Mouse (Mus musculus) embryonic facial prominence, embryonic 15.5 days (tissue): ENCODE measurements around the gene Kxd1. TPM values are rescaled to one million over a fixed set of nuclear protein-coding genes. Genes with fewer than 3 reads are reported as not detected.
A peak's percentile ranks its signal among the peaks of the same experiment; 100 is the strongest.

Experiments used
- ATAC-seq: fragments of 200-750 bp; cut with Nextera tagmentation; 2 replicates; pipeline ENCODE4 v1.8.0; 2017; ENCODE audit warnings: low read depth, moderate TSS enrichment; ENCODE audit not compliant: insufficient number of reproducible peaks, low FRiP score, low TSS enrichment
- H3K27ac ChIP-seq: fragments of 300-500 bp; sonication (generic); replicated peaks from 2 replicates; pipeline ENCODE4 v1.5.1; 2015; ENCODE audit warnings: mild to moderate bottlenecking, inconsistent platforms
- H3K27me3 ChIP-seq: fragments of 300-500 bp; sonication (generic); 2 replicates; pipeline ENCODE4 v1.6.1; 2015; ENCODE audit warnings: inconsistent platforms
- H3K36me3 ChIP-seq: fragments of 300-500 bp; sonication (generic); 2 replicates; pipeline ENCODE4 v1.6.1; 2015; ENCODE audit warnings: mild to moderate bottlenecking, inconsistent platforms
- H3K4me1 ChIP-seq: fragments of 300-500 bp; sonication (generic); 2 replicates; pipeline ENCODE4 v1.6.1; 2015; ENCODE audit warnings: inconsistent platforms
- H3K4me2 ChIP-seq: fragments of 300-500 bp; sonication (generic); replicated peaks from 2 replicates; pipeline ENCODE4 v1.6.1; 2015; ENCODE audit warnings: mild to moderate bottlenecking, inconsistent platforms
- H3K4me3 ChIP-seq: fragments of 300-500 bp; sonication (generic); replicated peaks from 2 replicates; pipeline ENCODE4 v1.5.1; 2015; ENCODE audit warnings: mild to moderate bottlenecking, inconsistent platforms
- H3K9ac ChIP-seq: fragments of 300-500 bp; sonication (generic); 2 replicates; pipeline ENCODE4 v1.6.1; 2015; ENCODE audit warnings: inconsistent platforms
- H3K9me3 ChIP-seq: fragments of 300-500 bp; sonication (generic); replicated peaks from 2 replicates; pipeline ENCODE4 v1.6.1; 2016; ENCODE audit warnings: inconsistent platforms
- WGBS: fragments of 180-500 bp; shearing (Covaris S2); methylation state at CpG from one replicate; pipeline ENCODE4 v1.1.7; 2015; 5-methylcytosine and 5-hydroxymethylcytosine counted together
- polyA plus RNA-seq: library from polyadenylated mRNA; unstranded; fragments of >200 nt; fragmentation: Nextera tagmentation; extraction: Ambion mirVana; gene quantifications from 2 replicates; pipeline ENCODE4 v1.2.1, GENCODE M21; 2015

Gene Kxd1
- polyA plus RNA-seq, 1 experiment from 2014 or later, result 59.1 TPM

- ATAC-seq, result no peak
- no peak overlapping the region for H3K4me3 ChIP-seq
- no peaks in the 10 kb centered on the region for H3K27me3 ChIP-seq
- WGBS, result 61% methylated on average over 4 of the region's 4 CpGs
- no peak overlapping the region for H3K9ac ChIP-seq
- H3K9me3 ChIP-seq, result no peaks in the 10 kb centered on the region
- 0 out of 2 replicates have a peak overlapping the region, but pooled peaks have one; percentile 22 for H3K27ac ChIP-seq
- peaks cover 25% of the 10 kb centered on the region; the same call in 1 of the 2 replicates for H3K4me1 ChIP-seq
- H3K36me3 ChIP-seq, result 0 out of 2 replicates have a peak, but pooled peaks cover 3% of the 10 kb centered on the region
- H3K4me2 ChIP-seq, result no peak overlapping the region
These were observed 33.6 kb upstream of the Kxd1 start for GRCm38 (mm10) chr8:70561357-70561756.

GRCm38 (mm10) chr8:70560564-70560963 is 32.8 kb upstream of the Kxd1 start:
- H3K9me3 ChIP-seq, result no peaks in the 10 kb centered on the region

GRCm38 (mm10) chr8:70560096-70560495 is 32.3 kb upstream of the Kxd1 start:
- H3K36me3 ChIP-seq, result 0 out of 2 replicates have a peak, but pooled peaks cover 3% of the 10 kb centered on the region
- peaks cover 18% of the 10 kb centered on the region; the same call in 1 of the 2 replicates for H3K4me1 ChIP-seq
- no peak overlapping the region for H3K9ac ChIP-seq
- no peaks in the 10 kb centered on the region for H3K9me3 ChIP-seq
- H3K4me3 ChIP-seq, result no peak overlapping the region
- 0 out of 2 replicates have a peak, but pooled peaks have one; percentile 21 for ATAC-seq
- H3K4me2 ChIP-seq, result no peak overlapping the region
- 70% methylated on average over 2 of the region's 2 CpGs for WGBS
- no peak overlapping the region for H3K27ac ChIP-seq
- no peaks in the 10 kb centered on the region for H3K27me3 ChIP-seq

More at GRCm38 (mm10) chr8:70560564-70560963, 32.8 kb upstream of the Kxd1 start:
- H3K4me3 ChIP-seq, result no peak overlapping the region
- WGBS, result 63% methylated on average over 3 of the region's 3 CpGs
- H3K27me3 ChIP-seq, result no peaks in the 10 kb centered on the region
- no peak overlapping the region for H3K4me2 ChIP-seq
- no peak for ATAC-seq
- H3K9ac ChIP-seq, result no peak overlapping the region
- H3K27ac ChIP-seq, result no peak overlapping the region
- peaks cover 23% of the 10 kb centered on the region; the same call in 1 of the 2 replicates for H3K4me1 ChIP-seq
- 0 out of 2 replicates have a peak, but pooled peaks cover 3% of the 10 kb centered on the region for H3K36me3 ChIP-seq

GRCm38 (mm10) chr8:70558983-70559382 is 31.2 kb upstream of the Kxd1 start:
- H3K27ac ChIP-seq, result no peak overlapping the region
- H3K4me3 ChIP-seq, result no peak overlapping the region
- WGBS, result 77% methylated on average over 3 of the region's 3 CpGs
- no peak for ATAC-seq
- no peaks in the 10 kb centered on the region for H3K27me3 ChIP-seq
- H3K4me1 ChIP-seq, result peaks cover 11% of the 10 kb centered on the region; the same call in 1 of the 2 replicates
- no peak overlapping the region for H3K9ac ChIP-seq
- H3K4me2 ChIP-seq, result no peak overlapping the region
- H3K9me3 ChIP-seq, result no peaks in the 10 kb centered on the region
- H3K36me3 ChIP-seq, result 0 out of 2 replicates have a peak, but pooled peaks cover 3% of the 10 kb centered on the region

GRCm38 (mm10) chr8:70558334-70558733 is 30.6 kb upstream of the Kxd1 start:
- Histone ChIP-seq H3K4me3 (no peak overlapping the region), H3K9ac (no peak overlapping the region), H3K27me3 (no peaks in the 10 kb centered on the region), H3K27ac (no peak overlapping the region), H3K4me1 (peaks cover 17% of the 10 kb centered on the region; the same call in 1 of the 2 replicates), H3K9me3 (no peaks in the 10 kb centered on the region), H3K4me2 (no peak overlapping the region), H3K36me3 (0 out of 2 replicates have a peak, but pooled peaks cover 3% of the 10 kb centered on the region)
- 65% methylated on average over 4 of the region's 4 CpGs for WGBS
- ATAC-seq, result no peak

GRCm38 (mm10) chr8:70555079-70555747 is 27.5 kb upstream of the Kxd1 start:
- Histone ChIP-seq H3K4me2 (no peak overlapping the region), H3K9ac (no peak overlapping the region), H3K9me3 (no peaks in the 10 kb centered on the region), H3K36me3 (0 out of 2 replicates have a peak, but pooled peaks cover under 1% of the 10 kb centered on the region), H3K4me1 (peaks cover 16% of the 10 kb centered on the region; the same call in 1 of the 2 replicates), H3K27me3 (no peaks in the 10 kb centered on the region), H3K4me3 (no peak overlapping the region), H3K27ac (no peak overlapping the region)
- 89% methylated on average over 4 of the region's 4 CpGs for WGBS
- ATAC-seq, result no peak

GRCm38 (mm10) chr8:70553740-70554139 is 26.0 kb upstream of the Kxd1 start:
- H3K27ac ChIP-seq, result no peak overlapping the region
- no peak overlapping the region for H3K9ac ChIP-seq
- no peak overlapping the region for H3K4me3 ChIP-seq
- no peaks in the 10 kb centered on the region for H3K27me3 ChIP-seq
- H3K4me2 ChIP-seq, result no peak overlapping the region
- H3K36me3 ChIP-seq, result no peaks in the 10 kb centered on the region
- ATAC-seq, result no peak
- peaks cover 16% of the 10 kb centered on the region; the same call in 1 of the 2 replicates for H3K4me1 ChIP-seq
- no peaks in the 10 kb centered on the region for H3K9me3 ChIP-seq

GRCm38 (mm10) chr8:70552836-70553235 is 25.1 kb upstream of the Kxd1 start:
- Histone ChIP-seq H3K4me1 (peaks cover 22% of the 10 kb centered on the region; the same call in 1 of the 2 replicates), H3K9me3 (no peaks in the 10 kb centered on the region), H3K27me3 (no peaks in the 10 kb centered on the region), H3K4me3 (no peak overlapping the region), H3K4me2 (no peak overlapping the region), H3K27ac (no peak overlapping the region), H3K9ac (no peak overlapping the region), H3K36me3 (no peaks in the 10 kb centered on the region)
- ATAC-seq, result 0 out of 2 replicates have a peak, but pooled peaks have one; percentile 15
- 57% methylated on average over 1 of the region's 1 CpGs for WGBS

- no peak for ATAC-seq
- no peaks in the 10 kb centered on the region for H3K36me3 ChIP-seq
- H3K4me3 ChIP-seq, result no peak overlapping the region
- peaks cover 22% of the 10 kb centered on the region for H3K4me1 ChIP-seq
- H3K9ac ChIP-seq, result no peak overlapping the region
- H3K4me2 ChIP-seq, result no peak overlapping the region
- 63% methylated on average over 3 of the region's 3 CpGs for WGBS
- no peak overlapping the region for H3K27ac ChIP-seq
- no peaks in the 10 kb centered on the region for H3K27me3 ChIP-seq
- no peaks in the 10 kb centered on the region for H3K9me3 ChIP-seq
These were observed 23.9 kb upstream of the Kxd1 start for GRCm38 (mm10) chr8:70551558-70552161.

- Histone ChIP-seq H3K27ac (no peak overlapping the region), H3K9ac (no peak overlapping the region), H3K4me3 (no peak overlapping the region), H3K36me3 (no peaks in the 10 kb centered on the region), H3K9me3 (no peaks in the 10 kb centered on the region), H3K27me3 (no peaks in the 10 kb centered on the region), H3K4me2 (no peak overlapping the region), H3K4me1 (peaks cover 22% of the 10 kb centered on the region)
- WGBS, result 91% methylated on average over 10 of the region's 10 CpGs
- no peak for ATAC-seq
These were observed 21.8 kb upstream of the Kxd1 start for GRCm38 (mm10) chr8:70549412-70550184.

- Histone ChIP-seq H3K4me2 (no peak overlapping the region), H3K27me3 (no peaks in the 10 kb centered on the region), H3K4me3 (no peak overlapping the region), H3K9ac (no peak overlapping the region), H3K27ac (no peak overlapping the region), H3K4me1 (peaks cover 15% of the 10 kb centered on the region), H3K36me3 (no peaks in the 10 kb centered on the region), H3K9me3 (no peaks in the 10 kb centered on the region)
- ATAC-seq, result no peak
- WGBS, result 86% methylated on average over 6 of the region's 6 CpGs
These were observed 20.0 kb upstream of the Kxd1 start for GRCm38 (mm10) chr8:70547762-70548161.
